ENCODE assay signal across 19 mouse cellular contexts in the genomic region with DNA sequence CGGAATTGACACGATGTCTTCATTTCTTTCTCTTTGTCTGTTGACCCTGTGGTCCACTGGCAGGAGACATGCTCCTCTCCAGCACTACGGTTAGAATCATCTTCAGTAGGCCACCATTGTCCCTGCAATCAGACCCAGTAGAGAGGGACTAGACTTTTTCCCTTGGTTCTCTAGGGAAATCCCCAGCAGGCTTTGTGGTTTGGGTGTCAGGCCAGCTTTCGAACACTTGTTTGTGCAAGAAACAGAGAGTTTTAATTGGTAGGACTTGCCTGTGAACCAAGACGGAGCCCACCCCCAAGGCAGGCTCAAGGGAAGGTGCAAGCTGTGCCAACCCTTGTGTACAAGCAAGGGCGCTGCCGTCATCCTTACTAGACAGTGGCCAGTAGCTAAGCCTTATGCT.
"Had no signal": no experiment of that assay in that cellular context is flagged by ENCODE, and none has a peak within 500 bp of the region (broad histone marks: within the 10 kb centered on the region; RNA-seq: fewer than 3 reads in every experiment).

No protein-coding gene starts in this region.

- H3K27ac ChIP-seq: limb, embryonic 10.5 days; limb, embryonic 13.5 days; liver, embryonic 13.5 days; midbrain, embryonic 12.5 days; midbrain, embryonic 15.5 days; neural tube, embryonic 13.5 days; stomach, embryonic 15.5 days had no signal

- H3K9me3 ChIP-seq: limb, embryonic 10.5 days; limb, embryonic 13.5 days; liver, embryonic 13.5 days; midbrain, embryonic 12.5 days; midbrain, embryonic 15.5 days; neural tube, embryonic 13.5 days; stomach, embryonic 15.5 days had no signal

- DNase-seq: kidney, adult 18-20 months; kidney, adult 9 months; kidney, postnatal 14 days; kidney, postnatal 4 days; liver; liver, embryonic 13.5 days; lung, adult 2 months; lung, postnatal 14 days; lung, postnatal 4 days; retina, postnatal 1 day; right cerebral cortex, postnatal 25 days; spleen, adult 18-20 months; thymus, postnatal 25 days had no signal

- H3K4me1 ChIP-seq: liver, embryonic 13.5 days had no signal

- H3K4me2 ChIP-seq: limb, embryonic 13.5 days; liver, embryonic 13.5 days; midbrain, embryonic 12.5 days; midbrain, embryonic 15.5 days; neural tube, embryonic 13.5 days; stomach, embryonic 15.5 days had no signal

- H3K9ac ChIP-seq: limb, embryonic 13.5 days; liver, embryonic 13.5 days; midbrain, embryonic 12.5 days; midbrain, embryonic 15.5 days; neural tube, embryonic 13.5 days; stomach, embryonic 15.5 days had no signal

- ATAC-seq: midbrain, embryonic 15.5 days had no signal

- H3K27me3 ChIP-seq: liver, embryonic 13.5 days; midbrain, embryonic 15.5 days; stomach, embryonic 15.5 days had no signal

- H3K4me3 ChIP-seq: limb, embryonic 10.5 days; limb, embryonic 13.5 days; liver, embryonic 13.5 days; midbrain, embryonic 12.5 days; midbrain, embryonic 15.5 days; neural tube, embryonic 13.5 days; stomach, embryonic 15.5 days had no signal

- H3K36me3 ChIP-seq: limb, embryonic 10.5 days; limb, embryonic 13.5 days; liver, embryonic 13.5 days; midbrain, embryonic 12.5 days; midbrain, embryonic 15.5 days; neural tube, embryonic 13.5 days; stomach, embryonic 15.5 days had no signal
